Mouse (Mus musculus): Measurements from ENCODE around the gene Gm45337.

- no peak for TF ChIP-seq CTCF (IDR thresholded peaks at IDR 0.05; ENCODE audit: low read depth)
- no peak for TF ChIP-seq EP300 (optimal IDR thresholded peaks at IDR 0.05)
Measured at GRCm38 (mm10) chr7:142104747-142105146, 39.7 kb downstream of the Gm45337 start.

Data from stomach, postnatal 0 days (tissue).